Mouse (Mus musculus) cerebellum, adult 9-11 months (tissue): ENCODE measurements around the gene Bcar3.

Experiments used
- DNase-seq: peaks from one replicate; pipeline ENCODE4 v3.0.0; 2022

Gene Bcar3

GRCm38 (mm10) chr3:122337992-122338391 lies 44.1 kb downstream of the Bcar3 start:
- DNase-seq = no peak

GRCm38 (mm10) chr3:122338897-122339296 lies 45.0 kb downstream of the Bcar3 start:
- DNase-seq = no peak

GRCm38 (mm10) chr3:122340135-122341068 lies 46.5 kb downstream of the Bcar3 start:
- DNase-seq = no peak

GRCm38 (mm10) chr3:122343437-122343853 lies 49.5 kb downstream of the Bcar3 start:
- no peak for DNase-seq

- DNase-seq = no peak
These were observed 50.4 kb downstream of the Bcar3 start for GRCm38 (mm10) chr3:122344350-122344749.

GRCm38 (mm10) chr3:122345977-122346472 lies 52.1 kb downstream of the Bcar3 start:
- DNase-seq = no peak

- DNase-seq = no peak
These were observed 52.7 kb downstream of the Bcar3 start for GRCm38 (mm10) chr3:122346600-122346999.

GRCm38 (mm10) chr3:122348677-122349076 lies 54.7 kb downstream of the Bcar3 start:
- no peak for DNase-seq

GRCm38 (mm10) chr3:122352801-122353200 lies 58.9 kb downstream of the Bcar3 start:
- no peak for DNase-seq

- no peak for DNase-seq
These were observed 65.5 kb downstream of the Bcar3 start for GRCm38 (mm10) chr3:122359426-122359825.

GRCm38 (mm10) chr3:122359954-122360353 lies 66.0 kb downstream of the Bcar3 start:
- no peak for DNase-seq

GRCm38 (mm10) chr3:122360721-122361138 lies 66.8 kb downstream of the Bcar3 start:
- no peak for DNase-seq

- DNase-seq = no peak
These were observed 68.8 kb downstream of the Bcar3 start for GRCm38 (mm10) chr3:122362719-122363118.

- DNase-seq = no peak
These were observed 70.6 kb downstream of the Bcar3 start for GRCm38 (mm10) chr3:122364565-122364964.

GRCm38 (mm10) chr3:122365326-122365725 lies 71.4 kb downstream of the Bcar3 start:
- no peak for DNase-seq

GRCm38 (mm10) chr3:122371646-122372341 lies 77.9 kb downstream of the Bcar3 start:
- no peak for DNase-seq

- no peak for DNase-seq
These were observed 78.7 kb downstream of the Bcar3 start for GRCm38 (mm10) chr3:122372617-122373016.

GRCm38 (mm10) chr3:122376011-122376410 lies 82.1 kb downstream of the Bcar3 start:
- DNase-seq = no peak

GRCm38 (mm10) chr3:122376412-122376831 lies 82.5 kb downstream of the Bcar3 start:
- no peak for DNase-seq

GRCm38 (mm10) chr3:122376841-122377464 lies 83.0 kb downstream of the Bcar3 start:
- DNase-seq = no peak

- DNase-seq = no peak
These were observed 84.7 kb downstream of the Bcar3 start for GRCm38 (mm10) chr3:122378634-122379033.

- DNase-seq = no peak
These were observed 86.8 kb downstream of the Bcar3 start for GRCm38 (mm10) chr3:122380776-122381175.

GRCm38 (mm10) chr3:122381591-122381990 lies 87.7 kb downstream of the Bcar3 start:
- peak; percentile 91 for DNase-seq
